Mouse (Mus musculus) intestine, embryonic 15.5 days (tissue): ENCODE results near the gene Hc. TPM values are rescaled to one million over a fixed set of nuclear protein-coding genes. Genes with fewer than 3 reads are reported as not detected.
A peak's percentile ranks its signal among the peaks of the same experiment; 100 is the strongest.

Experiments
- ATAC-seq: fragments of 200-750 bp; cut with Nextera tagmentation; 2 replicates; pipeline ENCODE4 v1.8.0; 2017; ENCODE audit warnings: moderate TSS enrichment, moderate library complexity
- H3K27ac ChIP-seq: fragments of 300-500 bp; sonication (generic); 2 replicates; pipeline ENCODE4 v1.5.1; 2015; ENCODE audit warnings: mild to moderate bottlenecking, inconsistent platforms
- H3K27me3 ChIP-seq: fragments of 300-500 bp; sonication (generic); replicated peaks from 2 replicates; pipeline ENCODE4 v1.6.1; 2015; ENCODE audit warnings: inconsistent platforms
- H3K36me3 ChIP-seq: fragments of 300-500 bp; sonication (generic); 2 replicates; pipeline ENCODE4 v1.6.1; 2015; ENCODE audit warnings: inconsistent platforms
- H3K4me1 ChIP-seq: fragments of 300-500 bp; sonication (generic); replicated peaks from 2 replicates; pipeline ENCODE4 v1.6.1; 2015; ENCODE audit warnings: inconsistent platforms
- H3K4me2 ChIP-seq: fragments of 300-500 bp; sonication (generic); replicated peaks from 2 replicates; pipeline ENCODE4 v1.6.1; 2015; ENCODE audit warnings: mild to moderate bottlenecking, inconsistent platforms
- H3K4me3 ChIP-seq: fragments of 300-500 bp; sonication (generic); replicated peaks from 2 replicates; pipeline ENCODE4 v1.5.1; 2015; ENCODE audit warnings: inconsistent platforms
- H3K9ac ChIP-seq: fragments of 300-500 bp; sonication (generic); 2 replicates; pipeline ENCODE4 v1.6.1; 2015; ENCODE audit warnings: inconsistent platforms
- H3K9me3 ChIP-seq: fragments of 300-500 bp; sonication (generic); 2 replicates; pipeline ENCODE4 v1.6.1; 2016; ENCODE audit warnings: inconsistent platforms
- WGBS: fragments of 180-500 bp; shearing (Covaris S2); methylation state at CpG from one replicate; pipeline ENCODE4 v1.1.7; 2015; 5-methylcytosine and 5-hydroxymethylcytosine counted together
- polyA plus RNA-seq: library from polyadenylated mRNA; unstranded; fragments of >200 nt; fragmentation: Nextera tagmentation; extraction: Ambion mirVana; gene quantifications from 2 replicates; pipeline ENCODE4 v1.2.1, GENCODE M21; 2015

The Hc gene
- 0.36 and 0.77 TPM in 2 replicates for polyA plus RNA-seq

- Histone ChIP-seq H3K36me3 (no peaks in the 10 kb centered on the region), H3K4me1 (no peaks in the 10 kb centered on the region), H3K27ac (no peak within 1 kb of the TSS), H3K9me3 (no peaks in the 10 kb centered on the region), H3K4me2 (no peak within 1 kb of the TSS), H3K4me3 (no peak within 1 kb of the TSS), H3K9ac (no peak within 1 kb of the TSS), H3K27me3 (no peaks in the 10 kb centered on the region)
- no peak for ATAC-seq
- WGBS = 69% methylated on average over 5 of the region's 5 CpGs
Observed at GRCm38 (mm10) chr2:35061338-35061737, at the start of gene Hc. Gene Hc (minus strand): TSS chr2:35061438.

GRCm38 (mm10) chr2:35110521-35110920, 49.3 kb upstream of the Hc start:
- Histone ChIP-seq H3K27me3 (no peaks in the 10 kb centered on the region), H3K9me3 (no peaks in the 10 kb centered on the region), H3K36me3 (no peaks in the 10 kb centered on the region), H3K4me1 (0 out of 2 replicates have a peak, but pooled peaks cover 3% of the 10 kb centered on the region), H3K9ac (no peak overlapping the region), H3K27ac (no peak overlapping the region), H3K4me2 (no peak overlapping the region), H3K4me3 (no peak overlapping the region)
- ATAC-seq = no peak
- WGBS = 76% methylated on average over 2 of the region's 2 CpGs

GRCm38 (mm10) chr2:35109924-35110304, 48.7 kb upstream of the Hc start:
- peak overlapping the region; percentile 91 for H3K4me3 ChIP-seq
- peak overlapping the region; percentile 78 for H3K4me2 ChIP-seq
- no peaks in the 10 kb centered on the region for H3K27me3 ChIP-seq
- 0 out of 2 replicates have a peak, but pooled peaks cover 3% of the 10 kb centered on the region for H3K4me1 ChIP-seq
- no peak for ATAC-seq
- peak overlapping the region; percentile 84 for H3K27ac ChIP-seq
- WGBS = 2% methylated on average over 13 of the region's 13 CpGs
- no peaks in the 10 kb centered on the region for H3K9me3 ChIP-seq
- no peaks in the 10 kb centered on the region for H3K36me3 ChIP-seq
- H3K9ac ChIP-seq = peak overlapping the region; percentile 75

GRCm38 (mm10) chr2:35109141-35109923, 48.1 kb upstream of the Hc start, which contains the start of gene Cntrl:
Gene Cntrl (plus strand): TSS chr2:35109492.
- under 1% methylated on average over 61 of the region's 62 CpGs for WGBS

GRCm38 (mm10) chr2:35108712-35109111, 47.5 kb upstream of the Hc start:
- peak; percentile 64 for ATAC-seq

More at GRCm38 (mm10) chr2:35109141-35109923, 48.1 kb upstream of the Hc start, which contains the start of gene Cntrl:
- Histone ChIP-seq H3K27ac (peak within 1 kb of the TSS; percentile 84), H3K36me3 (no peaks in the 10 kb centered on the region), H3K27me3 (no peaks in the 10 kb centered on the region), H3K9ac (peak within 1 kb of the TSS; percentile 75), H3K4me3 (peak within 1 kb of the TSS; percentile 91), H3K4me1 (0 out of 2 replicates have a peak, but pooled peaks cover 3% of the 10 kb centered on the region), H3K4me2 (peak within 1 kb of the TSS; percentile 78), H3K9me3 (no peaks in the 10 kb centered on the region)
- peak; percentile 98 for ATAC-seq

GRCm38 (mm10) chr2:35107984-35108635, 46.9 kb upstream of the Hc start:
- no peak overlapping the region for H3K4me2 ChIP-seq

More at GRCm38 (mm10) chr2:35108712-35109111, 47.5 kb upstream of the Hc start:
- WGBS = 32% methylated on average over 3 of the region's 3 CpGs
- H3K27me3 ChIP-seq = no peaks in the 10 kb centered on the region
- H3K4me1 ChIP-seq = 0 out of 2 replicates have a peak, but pooled peaks cover 3% of the 10 kb centered on the region
- peak overlapping the region; percentile 91 for H3K4me3 ChIP-seq
- peak overlapping the region; percentile 75 for H3K9ac ChIP-seq
- peak overlapping the region; percentile 84 for H3K27ac ChIP-seq
- H3K36me3 ChIP-seq = no peaks in the 10 kb centered on the region
- H3K4me2 ChIP-seq = peak overlapping the region; percentile 78
- no peaks in the 10 kb centered on the region for H3K9me3 ChIP-seq

GRCm38 (mm10) chr2:35104843-35105242, 43.6 kb upstream of the Hc start:
- WGBS = 50% methylated on average over 3 of the region's 3 CpGs
- Histone ChIP-seq H3K4me2 (no peak overlapping the region), H3K27ac (no peak overlapping the region), H3K36me3 (no peaks in the 10 kb centered on the region), H3K9ac (no peak overlapping the region), H3K27me3 (no peaks in the 10 kb centered on the region), H3K4me1 (0 out of 2 replicates have a peak, but pooled peaks cover under 1% of the 10 kb centered on the region), H3K9me3 (no peaks in the 10 kb centered on the region), H3K4me3 (no peak overlapping the region)
- ATAC-seq = no peak

More at GRCm38 (mm10) chr2:35107984-35108635, 46.9 kb upstream of the Hc start:
- no peak for ATAC-seq
- Histone ChIP-seq H3K36me3 (no peaks in the 10 kb centered on the region), H3K27me3 (no peaks in the 10 kb centered on the region), H3K4me3 (no peak overlapping the region), H3K27ac (no peak overlapping the region), H3K9ac (no peak overlapping the region), H3K9me3 (no peaks in the 10 kb centered on the region), H3K4me1 (0 out of 2 replicates have a peak, but pooled peaks cover 3% of the 10 kb centered on the region)
- 58% methylated on average over 5 of the region's 5 CpGs for WGBS

GRCm38 (mm10) chr2:35103558-35103957, 42.3 kb upstream of the Hc start:
- no peak for ATAC-seq
- 64% methylated on average over 5 of the region's 5 CpGs for WGBS

GRCm38 (mm10) chr2:35102777-35103176, 41.5 kb upstream of the Hc start:
- Histone ChIP-seq H3K36me3 (no peaks in the 10 kb centered on the region), H3K9me3 (no peaks in the 10 kb centered on the region), H3K4me1 (no peaks in the 10 kb centered on the region), H3K4me3 (no peak overlapping the region), H3K27me3 (no peaks in the 10 kb centered on the region), H3K4me2 (no peak overlapping the region), H3K9ac (no peak overlapping the region), H3K27ac (no peak overlapping the region)
- no peak for ATAC-seq

More at GRCm38 (mm10) chr2:35103558-35103957, 42.3 kb upstream of the Hc start:
- H3K9me3 ChIP-seq = no peaks in the 10 kb centered on the region
- no peak overlapping the region for H3K9ac ChIP-seq
- no peak overlapping the region for H3K4me3 ChIP-seq
- H3K4me2 ChIP-seq = no peak overlapping the region
- no peak overlapping the region for H3K27ac ChIP-seq
- H3K36me3 ChIP-seq = no peaks in the 10 kb centered on the region
- H3K27me3 ChIP-seq = no peaks in the 10 kb centered on the region
- no peaks in the 10 kb centered on the region for H3K4me1 ChIP-seq

- Histone ChIP-seq H3K4me2 (no peak within 1 kb of the TSS), H3K9me3 (no peaks in the 10 kb centered on the region), H3K4me3 (no peak within 1 kb of the TSS), H3K27me3 (no peaks in the 10 kb centered on the region), H3K4me1 (no peaks in the 10 kb centered on the region), H3K36me3 (no peaks in the 10 kb centered on the region), H3K27ac (no peak within 1 kb of the TSS), H3K9ac (no peak within 1 kb of the TSS)
- no peak for ATAC-seq
- 94% methylated on average over 3 of the region's 3 CpGs for WGBS
Observed at GRCm38 (mm10) chr2:35101443-35101842, 40.2 kb upstream of the Hc start, which contains the start of gene AI182371. Gene AI182371 (minus strand): TSS chr2:35101543.

GRCm38 (mm10) chr2:35100529-35100928, 39.3 kb upstream of the Hc start:
- Histone ChIP-seq H3K9ac (no peak overlapping the region), H3K9me3 (no peaks in the 10 kb centered on the region), H3K4me1 (no peaks in the 10 kb centered on the region), H3K27ac (no peak overlapping the region), H3K4me3 (no peak overlapping the region), H3K36me3 (no peaks in the 10 kb centered on the region), H3K27me3 (no peaks in the 10 kb centered on the region), H3K4me2 (no peak overlapping the region)
- 73% methylated on average over 6 of the region's 6 CpGs for WGBS
- no peak for ATAC-seq

GRCm38 (mm10) chr2:35087418-35087817, 26.2 kb upstream of the Hc start:
- Histone ChIP-seq H3K9ac (no peak overlapping the region), H3K27me3 (no peaks in the 10 kb centered on the region), H3K4me1 (no peaks in the 10 kb centered on the region), H3K9me3 (no peaks in the 10 kb centered on the region), H3K4me3 (no peak overlapping the region), H3K4me2 (no peak overlapping the region), H3K27ac (no peak overlapping the region), H3K36me3 (no peaks in the 10 kb centered on the region)
- no peak for ATAC-seq
- WGBS = 69% methylated on average over 4 of the region's 4 CpGs
